Mouse (Mus musculus) ovary, postnatal 10 days (tissue): ENCODE results near the gene Hscb.
A peak's percentile ranks its signal among the peaks of the same experiment; 100 is the strongest.

Experiments used
- DNase-seq: peaks from one replicate; pipeline ENCODE4 v3.0.0; 2022; ENCODE audit warnings: low spot score

The Hscb gene

GRCm38 (mm10) chr5:110831036-110831720 lies 8.4 kb downstream of the Hscb start:
- no peak for DNase-seq

- DNase-seq = no peak
These were observed 12.0 kb downstream of the Hscb start for GRCm38 (mm10) chr5:110827576-110827975.

GRCm38 (mm10) chr5:110826781-110827495 lies 12.6 kb downstream of the Hscb start:
- no peak for DNase-seq

GRCm38 (mm10) chr5:110824421-110824820 lies 15.2 kb downstream of the Hscb start:
- no peak for DNase-seq

- peak; percentile 95 for DNase-seq
These were observed 29.8 kb downstream of the Hscb start, which contains the start of gene Ulk1 for GRCm38 (mm10) chr5:110809667-110810325. Ulk1 (minus strand) TSS chr5:110810097.

GRCm38 (mm10) chr5:110808821-110809666 lies 30.5 kb downstream of the Hscb start:
- DNase-seq = peak; percentile 13

- DNase-seq = peak; percentile 60
These were observed 31.4 kb downstream of the Hscb start for GRCm38 (mm10) chr5:110808061-110808631.

GRCm38 (mm10) chr5:110807453-110807852 lies 32.1 kb downstream of the Hscb start:
- DNase-seq = no peak

GRCm38 (mm10) chr5:110806676-110807075 lies 32.9 kb downstream of the Hscb start:
- DNase-seq = no peak

- DNase-seq = no peak
These were observed 33.4 kb downstream of the Hscb start for GRCm38 (mm10) chr5:110806154-110806553.

- DNase-seq = no peak
These were observed 35.4 kb downstream of the Hscb start for GRCm38 (mm10) chr5:110804012-110804743.

GRCm38 (mm10) chr5:110802809-110803208 lies 36.8 kb downstream of the Hscb start:
- no peak for DNase-seq

GRCm38 (mm10) chr5:110802186-110802585 lies 37.4 kb downstream of the Hscb start:
- no peak for DNase-seq

GRCm38 (mm10) chr5:110801036-110801624 lies 38.4 kb downstream of the Hscb start:
- no peak for DNase-seq

GRCm38 (mm10) chr5:110797696-110798095 lies 41.9 kb downstream of the Hscb start:
- DNase-seq = no peak

- DNase-seq = no peak
These were observed 45.2 kb downstream of the Hscb start for GRCm38 (mm10) chr5:110794363-110794762.

- DNase-seq = no peak
These were observed 50.9 kb downstream of the Hscb start for GRCm38 (mm10) chr5:110788684-110789083.

GRCm38 (mm10) chr5:110786081-110786835 lies 53.3 kb downstream of the Hscb start:
- no peak for DNase-seq

GRCm38 (mm10) chr5:110783150-110783549 lies 56.4 kb downstream of the Hscb start:
- no peak for DNase-seq
